ENCODE assay signal across 15 mouse cellular contexts in the genomic region with DNA sequence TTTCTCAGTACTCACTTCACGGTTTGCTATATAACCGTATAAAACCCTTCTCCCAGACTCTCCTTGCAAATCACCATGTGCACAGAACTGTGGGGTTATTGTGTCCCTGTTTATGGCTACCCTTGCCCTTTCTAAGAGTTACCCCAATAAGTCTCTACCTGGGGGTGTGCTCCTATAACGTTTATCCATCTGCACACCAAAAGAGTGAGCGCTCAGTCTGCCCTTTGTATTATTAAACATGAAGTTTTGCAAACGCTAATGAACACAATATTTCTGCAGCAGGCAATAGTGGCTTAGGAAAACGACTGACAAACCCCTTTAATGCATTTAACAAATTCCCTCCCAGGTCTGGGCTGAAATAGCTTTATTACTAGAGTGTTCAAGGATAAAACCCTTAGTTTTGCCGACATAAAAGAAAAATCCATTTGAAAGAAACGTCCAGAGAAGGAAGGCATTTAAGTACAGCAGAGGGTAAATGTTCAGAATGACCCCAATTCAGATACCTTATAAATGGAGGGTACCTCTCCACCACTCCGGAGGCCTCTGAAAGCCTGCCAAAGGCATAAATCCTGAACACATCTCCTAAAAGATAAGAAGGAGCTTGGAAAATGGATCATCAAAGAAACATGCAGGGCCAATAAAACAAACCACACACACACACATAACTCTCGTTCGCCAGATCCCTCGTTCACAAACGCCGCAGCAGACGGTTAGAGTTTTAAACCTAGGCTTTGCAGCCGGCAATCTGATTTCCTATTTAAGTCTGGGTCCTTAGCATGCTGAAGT. TPM values are rescaled to one million over a fixed set of nuclear protein-coding genes. Genes with fewer than 3 reads are reported as not detected.
A peak's percentile ranks its signal among the peaks of the same experiment; 100 is the strongest.
DNase-seq lines count a peak whose midpoint lies in the region; ATAC-seq and TF ChIP-seq lines count a peak whose summit lies in the region.
"Had no signal": no experiment of that assay in that cellular context is flagged by ENCODE, and none has a peak within 500 bp of the region (broad histone marks: within the 10 kb centered on the region; RNA-seq: fewer than 3 reads in every experiment).

No protein-coding gene starts in this region.

- H3K9me3 ChIP-seq in kidney, postnatal 0 days (replicated peaks; ENCODE audit: low read length), result no peaks in the 10 kb centered on the region
- H3K9me3 ChIP-seq in hindbrain, embryonic 14.5 days (ENCODE audit: control insufficient read depth, low read length), result no peaks in the 10 kb centered on the region
- H3K9me3 ChIP-seq in neural tube, embryonic 14.5 days (ENCODE audit: control insufficient read depth, low read length), result no peaks in the 10 kb centered on the region

- TF ChIP-seq CTCF in kidney, postnatal 0 days (IDR thresholded peaks at IDR 0.05; ENCODE audit: low read depth), result no peak

- peak; percentile 66 for DNase-seq in adrenal gland, adult 2 months
- no peak for DNase-seq in adrenal gland, adult 8-10 months
- DNase-seq in kidney, postnatal 0 days (ENCODE audit: low spot score), result no peak
- DNase-seq in kidney, postnatal 36 days, result no peak
- DNase-seq in hindbrain, embryonic 14.5 days (ENCODE audit: low spot score), result no peak
- DNase-seq in left cerebral cortex, adult 8-10 months (ENCODE audit: low spot score in 2 of 2), result no peak
- no peak for DNase-seq in spleen, postnatal 10 days (ENCODE audit: low spot score in 2 of 2)
- DNase-seq: cerebellum, adult 18-20 months; gastrocnemius, postnatal 10 days; kidney, postnatal 4 days; lung, postnatal 4 days; right cerebral cortex, postnatal 14 days; thymus, adult 2 months had no signal

- WGBS in kidney, postnatal 0 days, result 38% methylated on average over 16 of the region's 16 CpGs
- 51% methylated on average over 16 of the region's 16 CpGs for WGBS in hindbrain, embryonic 14.5 days
- 16% methylated on average over 16 of the region's 16 CpGs for WGBS in neural tube, embryonic 14.5 days

- no peak overlapping the region for H3K4me2 ChIP-seq in kidney, postnatal 0 days (ENCODE audit: low read length)
- H3K4me2 ChIP-seq in hindbrain, embryonic 14.5 days (replicated peaks), result no peak overlapping the region
- H3K4me2 ChIP-seq in neural tube, embryonic 14.5 days (ENCODE audit: low read depth, low read length), result no peak overlapping the region

- no peak overlapping the region for H3K4me3 ChIP-seq in kidney, postnatal 0 days (replicated peaks; ENCODE audit: low read depth, low read length)
- no peak overlapping the region for H3K4me3 ChIP-seq in hindbrain, embryonic 14.5 days (replicated peaks; ENCODE audit: low read length)
- H3K4me3 ChIP-seq in neural tube, embryonic 14.5 days (ENCODE audit: low read depth, low read length), result no peak overlapping the region
- H3K4me3 ChIP-seq: myocyte had no signal

- H3K4me1 ChIP-seq in kidney, postnatal 0 days (replicated peaks; ENCODE audit: insufficient read depth, low read length), result peaks cover 46% of the 10 kb centered on the region
- H3K4me1 ChIP-seq in hindbrain, embryonic 14.5 days (replicated peaks; ENCODE audit: control insufficient read depth, insufficient read depth, low read length), result peaks cover 46% of the 10 kb centered on the region
- H3K4me1 ChIP-seq in neural tube, embryonic 14.5 days (ENCODE audit: control insufficient read depth, insufficient read depth, low read length), result peaks cover 40% of the 10 kb centered on the region

- peak overlapping the region; percentile 78; the same call in 1 of the 2 replicates for H3K27ac ChIP-seq in kidney, postnatal 0 days
- peak overlapping the region; percentile 27; the same call in 1 of the 2 replicates for H3K27ac ChIP-seq in hindbrain, embryonic 14.5 days
- H3K27ac ChIP-seq in neural tube, embryonic 14.5 days (ENCODE audit: low read depth, low read length), result peak overlapping the region; percentile 66

- no peaks in the 10 kb centered on the region for H3K36me3 ChIP-seq in kidney, postnatal 0 days (ENCODE audit: insufficient read depth, low read length)
- no peaks in the 10 kb centered on the region for H3K36me3 ChIP-seq in hindbrain, embryonic 14.5 days (replicated peaks; ENCODE audit: control insufficient read depth, insufficient read depth)
- H3K36me3 ChIP-seq in neural tube, embryonic 14.5 days (ENCODE audit: control insufficient read depth, insufficient read depth, low read length), result no peaks in the 10 kb centered on the region

- H3K27me3 ChIP-seq in kidney, postnatal 0 days (ENCODE audit: insufficient read depth, low read length), result no peaks in the 10 kb centered on the region
- no peaks in the 10 kb centered on the region for H3K27me3 ChIP-seq in hindbrain, embryonic 14.5 days (ENCODE audit: control insufficient read depth, insufficient read depth, low read length)
- no peaks in the 10 kb centered on the region for H3K27me3 ChIP-seq in neural tube, embryonic 14.5 days (ENCODE audit: control insufficient read depth, insufficient read depth, low read length)

- ATAC-seq in kidney, postnatal 0 days (replicated peaks; ENCODE audit: low FRiP score, low read depth), result no peak
- no peak for ATAC-seq in hindbrain, embryonic 14.5 days (ENCODE audit: low FRiP score)
- ATAC-seq in neural tube, embryonic 14.5 days (ENCODE audit: low read depth), result no peak

- H3K9ac ChIP-seq in kidney, postnatal 0 days (ENCODE audit: low read depth, low read length), result no peak overlapping the region
- no peak overlapping the region for H3K9ac ChIP-seq in hindbrain, embryonic 14.5 days
- no peak overlapping the region for H3K9ac ChIP-seq in neural tube, embryonic 14.5 days (replicated peaks; ENCODE audit: low read depth, low read length)

RNA-seq across cellular contexts. Expression of a gene that starts 57.3 kb away (rescaled TPM):
- 1 to 10 TPM; 3.2 to 4.6 TPM for total RNA-seq in adrenal gland, adult 2 months (2021)
- polyA plus RNA-seq in adrenal gland, adult 2 months (2012; rRNA removed), result 0.70 and 0.88 TPM in 2 replicates
- total RNA-seq in adrenal gland, adult 8-10 months (2022), result 1 to 10 TPM; 3.9 to 4.7 (median 4.3) TPM
- 7.8 and 8.1 TPM in 2 replicates for polyA plus RNA-seq in kidney, postnatal 0 days (2015; fragmentation: Nextera tagmentation; extraction: Ambion mirVana)
- 1.7 and 2.1 TPM in 2 replicates for polyA plus RNA-seq in hindbrain, embryonic 14.5 days (2014; fragmentation: Nextera tagmentation; extraction: Ambion mirVana)
- polyA plus RNA-seq in neural tube, embryonic 14.5 days (2014; fragmentation: Nextera tagmentation; extraction: Ambion mirVana), result 3.4 and 3.7 TPM in 2 replicates
- total RNA-seq in left cerebral cortex, adult 8-10 months (2022), result under 1 TPM; 0.19 to 0.38 (median 0.23) TPM

Comparison
In these comparisons a context has a peak if more than half of its experiments do, and no peak if none do; other contexts are left out.
1. H3K27ac ChIP-seq: peak in every context shown above with its lines; median percentile 78 in kidney, postnatal 0 days; 66 in neural tube, embryonic 14.5 days; 27 in hindbrain, embryonic 14.5 days.